In the genomic region with DNA sequence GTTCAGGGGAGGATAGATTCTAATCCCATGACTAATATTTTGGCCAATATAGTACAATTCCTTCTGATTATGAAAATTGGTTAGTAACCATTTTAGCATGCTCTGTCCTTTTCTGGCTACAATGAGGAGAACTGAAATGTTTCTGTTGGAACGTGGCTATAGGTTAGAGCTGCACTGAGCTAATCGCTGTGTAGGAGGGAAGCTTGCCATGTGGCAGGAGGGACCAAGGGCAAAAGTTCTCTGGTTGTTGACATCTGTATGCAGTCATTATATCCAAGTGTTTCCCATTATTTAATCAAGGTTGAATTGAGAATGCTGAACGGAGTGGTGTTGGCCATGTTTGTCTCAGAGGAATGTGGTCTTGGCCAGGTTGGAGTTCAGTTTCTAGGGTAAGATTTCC, we compare ENCODE assay signal across 27 mouse cellular contexts.
DNase-seq lines count a peak whose midpoint lies in the region; ATAC-seq lines count a peak whose summit lies in the region.
"Had no signal": no experiment of that assay in that cellular context is flagged by ENCODE, and none has a peak within 500 bp of the region (broad histone marks: within the 10 kb centered on the region; RNA-seq: fewer than 3 reads in every experiment).

No protein-coding gene starts in this region.

- H3K9ac ChIP-seq in midbrain, embryonic 16.5 days (ENCODE audit: low read depth, low read length), result no peak overlapping the region
- no peak overlapping the region for H3K9ac ChIP-seq in midbrain, embryonic 13.5 days (replicated peaks)
- H3K9ac ChIP-seq in embryonic facial prominence, embryonic 14.5 days (ENCODE audit: low read depth, low read length), result no peak overlapping the region
- no peak overlapping the region for H3K9ac ChIP-seq in forebrain, embryonic 15.5 days (replicated peaks)
- H3K9ac ChIP-seq: forebrain, embryonic 13.5 days; forebrain, postnatal 0 days; heart, embryonic 12.5 days; heart, embryonic 15.5 days; hindbrain, embryonic 14.5 days had no signal

- no peaks in the 10 kb centered on the region for H3K4me1 ChIP-seq in midbrain, embryonic 16.5 days (ENCODE audit: control insufficient read depth, insufficient read depth, low read length)
- H3K4me1 ChIP-seq in midbrain, embryonic 13.5 days (replicated peaks), result no peaks in the 10 kb centered on the region
- 0 out of 2 replicates have a peak, but pooled peaks cover 3% of the 10 kb centered on the region for H3K4me1 ChIP-seq in embryonic facial prominence, embryonic 14.5 days (ENCODE audit: control insufficient read depth, insufficient read depth, low read length)
- no peaks in the 10 kb centered on the region for H3K4me1 ChIP-seq in forebrain, embryonic 15.5 days
- H3K4me1 ChIP-seq: forebrain, embryonic 10.5 days; forebrain, embryonic 13.5 days; heart, embryonic 12.5 days; heart, embryonic 15.5 days; hindbrain, embryonic 10.5 days had no signal

- no peak overlapping the region for H3K27ac ChIP-seq in midbrain, embryonic 16.5 days (ENCODE audit: low read length)
- no peak overlapping the region for H3K27ac ChIP-seq in midbrain, embryonic 13.5 days
- H3K27ac ChIP-seq in embryonic facial prominence, embryonic 14.5 days (replicated peaks; ENCODE audit: low read depth, low read length), result no peak overlapping the region
- H3K27ac ChIP-seq in forebrain, embryonic 15.5 days (replicated peaks), result no peak overlapping the region
- H3K27ac ChIP-seq: forebrain, embryonic 10.5 days; forebrain, embryonic 13.5 days; heart, embryonic 15.5 days; hindbrain, embryonic 10.5 days; hindbrain, embryonic 14.5 days; hindbrain, postnatal 0 days had no signal

- DNase-seq in heart, adult 11 months, result peak; percentile 31
- no peak for DNase-seq in heart, adult 8-10 months (ENCODE audit: low spot score)
- peak; percentile 88 for DNase-seq in embryonic facial prominence, embryonic 14.5 days (ENCODE audit: low spot score)
- DNase-seq in urinary bladder, postnatal 14 days (ENCODE audit: low spot score), result no peak
- DNase-seq in gastrocnemius, postnatal 4 days (ENCODE audit: low spot score in 2 of 2), result no peak
- DNase-seq: adrenal gland, postnatal 10 days; adrenal gland, postnatal 36 days; cerebellum, adult 18-20 months; cerebellum, adult 9-10 months; cerebellum, postnatal 14 days; forebrain, postnatal 0 days; gastrocnemius, postnatal 25 days; heart, postnatal 10 days; heart, postnatal 36 days had no signal

- WGBS in midbrain, embryonic 16.5 days, result 56% methylated on average over 3 of the region's 3 CpGs
- 74% methylated on average over 3 of the region's 3 CpGs for WGBS in midbrain, embryonic 13.5 days
- WGBS in embryonic facial prominence, embryonic 14.5 days, result 36% methylated on average over 3 of the region's 3 CpGs
- 88% methylated on average over 3 of the region's 3 CpGs for WGBS in forebrain, embryonic 15.5 days

- no peaks in the 10 kb centered on the region for H3K9me3 ChIP-seq in midbrain, embryonic 16.5 days (replicated peaks; ENCODE audit: control insufficient read depth, low read length, poor library complexity, severe bottlenecking)
- no peaks in the 10 kb centered on the region for H3K9me3 ChIP-seq in midbrain, embryonic 13.5 days
- no peaks in the 10 kb centered on the region for H3K9me3 ChIP-seq in embryonic facial prominence, embryonic 14.5 days (ENCODE audit: control insufficient read depth, low read length)
- H3K9me3 ChIP-seq in forebrain, embryonic 15.5 days, result no peaks in the 10 kb centered on the region
- H3K9me3 ChIP-seq: forebrain, embryonic 10.5 days; forebrain, embryonic 13.5 days; heart, embryonic 12.5 days; heart, embryonic 15.5 days; hindbrain, embryonic 10.5 days had no signal

- no peaks in the 10 kb centered on the region for H3K36me3 ChIP-seq in midbrain, embryonic 16.5 days (ENCODE audit: control insufficient read depth, insufficient read depth, low read length)
- H3K36me3 ChIP-seq in midbrain, embryonic 13.5 days, result no peaks in the 10 kb centered on the region
- no peaks in the 10 kb centered on the region for H3K36me3 ChIP-seq in embryonic facial prominence, embryonic 14.5 days (ENCODE audit: control insufficient read depth, insufficient read depth, low read length)
- no peaks in the 10 kb centered on the region for H3K36me3 ChIP-seq in forebrain, embryonic 15.5 days
- H3K36me3 ChIP-seq: forebrain, embryonic 10.5 days; heart, embryonic 12.5 days; heart, embryonic 15.5 days; hindbrain, embryonic 10.5 days had no signal

- no peak overlapping the region for H3K4me2 ChIP-seq in midbrain, embryonic 16.5 days (ENCODE audit: low read length)
- H3K4me2 ChIP-seq in midbrain, embryonic 13.5 days (replicated peaks), result no peak overlapping the region
- H3K4me2 ChIP-seq in embryonic facial prominence, embryonic 14.5 days (ENCODE audit: low read depth, low read length), result no peak overlapping the region
- no peak overlapping the region for H3K4me2 ChIP-seq in forebrain, embryonic 15.5 days (replicated peaks)
- H3K4me2 ChIP-seq: forebrain, embryonic 13.5 days; heart, embryonic 12.5 days; heart, embryonic 15.5 days; hindbrain, embryonic 14.5 days had no signal

- no peak overlapping the region for H3K4me3 ChIP-seq in midbrain, embryonic 16.5 days (ENCODE audit: low read depth, low read length)
- no peak overlapping the region for H3K4me3 ChIP-seq in midbrain, embryonic 13.5 days (replicated peaks)
- no peak overlapping the region for H3K4me3 ChIP-seq in embryonic facial prominence, embryonic 14.5 days (ENCODE audit: low read depth, low read length)
- H3K4me3 ChIP-seq in forebrain, embryonic 15.5 days, result no peak overlapping the region
- H3K4me3 ChIP-seq: forebrain, embryonic 10.5 days; forebrain, embryonic 13.5 days; heart, embryonic 12.5 days; heart, embryonic 15.5 days; hindbrain, embryonic 10.5 days had no signal

- H3K27me3 ChIP-seq in midbrain, embryonic 16.5 days (ENCODE audit: control insufficient read depth, insufficient read depth, low read depth, low read length), result no peaks in the 10 kb centered on the region
- H3K27me3 ChIP-seq in midbrain, embryonic 13.5 days, result no peaks in the 10 kb centered on the region
- H3K27me3 ChIP-seq in embryonic facial prominence, embryonic 14.5 days (replicated peaks; ENCODE audit: control insufficient read depth, insufficient read depth, low read length), result no peaks in the 10 kb centered on the region
- no peaks in the 10 kb centered on the region for H3K27me3 ChIP-seq in forebrain, embryonic 15.5 days
- H3K27me3 ChIP-seq: forebrain, embryonic 13.5 days; heart, embryonic 12.5 days; heart, embryonic 15.5 days had no signal

- peak; percentile 5; the same call in 1 of the 2 replicates for ATAC-seq in midbrain, embryonic 16.5 days
- no peak for ATAC-seq in midbrain, embryonic 13.5 days
- ATAC-seq in embryonic facial prominence, embryonic 14.5 days (ENCODE audit: low read depth), result peak; percentile 75
- ATAC-seq in forebrain, embryonic 15.5 days (replicated peaks), result no peak
- ATAC-seq: forebrain, embryonic 13.5 days; forebrain, postnatal 0 days; hindbrain, postnatal 0 days; inflammation-experienced regulatory T-cells, adult 6 months; intestine, embryonic 16.5 days; Patski had no signal

Comparison
In these comparisons a context has a peak if more than half of its experiments do, and no peak if none do; other contexts are left out.
1. DNase-seq: peak in heart, adult 11 months (single experiment) and embryonic facial prominence, embryonic 14.5 days (single experiment); none in heart, adult 8-10 months (single experiment), urinary bladder, postnatal 14 days (single experiment) and gastrocnemius, postnatal 4 days (0 of 2).
2. ATAC-seq: peak in midbrain, embryonic 16.5 days (single experiment) and embryonic facial prominence, embryonic 14.5 days (single experiment); none in midbrain, embryonic 13.5 days (single experiment) and forebrain, embryonic 15.5 days (single experiment).